Mouse (Mus musculus): ENCODE data around the gene 4933416C03Rik.

The 4933416C03Rik gene

DNA sequence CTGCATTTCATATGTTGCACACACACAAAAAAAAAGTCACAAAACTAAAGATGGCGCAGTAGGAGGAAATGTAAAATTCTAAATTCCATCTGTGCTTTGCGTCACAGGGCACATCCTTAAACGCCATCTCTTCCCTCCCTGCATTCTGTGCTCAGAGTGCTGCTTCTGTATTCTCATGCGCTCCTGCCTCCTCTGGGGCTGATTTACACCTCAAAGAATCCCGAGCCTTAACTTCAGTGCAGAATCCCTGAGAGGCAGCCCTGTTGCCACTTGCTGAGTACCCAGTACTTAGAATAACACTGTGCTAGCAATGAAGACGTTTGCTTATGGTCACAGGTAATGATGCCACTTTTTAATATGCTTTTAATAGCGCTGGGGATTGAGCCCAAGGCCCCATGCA, 34.3 kb downstream of the 4933416C03Rik start:
- no peak for DNase-seq (ENCODE audit: low spot score)

DNA sequence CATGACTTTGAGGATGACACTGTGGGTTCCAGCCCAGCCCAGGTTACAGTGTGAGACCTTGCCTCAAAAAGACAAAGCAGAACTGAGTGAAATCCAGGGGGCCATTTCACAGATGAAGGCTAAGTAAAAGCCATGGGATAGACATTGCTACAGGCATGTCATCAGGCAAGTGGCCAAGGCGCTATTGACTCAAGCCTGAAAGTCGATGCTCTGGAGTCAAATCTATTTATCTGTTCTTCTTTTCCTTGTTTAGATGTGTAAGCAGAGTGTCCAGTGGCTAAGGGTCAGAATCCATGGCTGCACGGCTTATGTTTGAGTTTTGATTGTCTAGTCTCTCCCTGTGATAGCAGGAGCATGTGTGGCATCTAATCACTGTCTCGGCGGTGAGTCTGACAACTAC, 35.1 kb downstream of the 4933416C03Rik start:
- DNase-seq (ENCODE audit: low spot score), result no peak

- no peak for DNase-seq (ENCODE audit: low spot score)
Observed at GRCm38 (mm10) chr10:116075954-116076353, 37.8 kb downstream of the 4933416C03Rik start.
